10 mouse cellular contexts compared by ENCODE assay signal in the genomic region with DNA sequence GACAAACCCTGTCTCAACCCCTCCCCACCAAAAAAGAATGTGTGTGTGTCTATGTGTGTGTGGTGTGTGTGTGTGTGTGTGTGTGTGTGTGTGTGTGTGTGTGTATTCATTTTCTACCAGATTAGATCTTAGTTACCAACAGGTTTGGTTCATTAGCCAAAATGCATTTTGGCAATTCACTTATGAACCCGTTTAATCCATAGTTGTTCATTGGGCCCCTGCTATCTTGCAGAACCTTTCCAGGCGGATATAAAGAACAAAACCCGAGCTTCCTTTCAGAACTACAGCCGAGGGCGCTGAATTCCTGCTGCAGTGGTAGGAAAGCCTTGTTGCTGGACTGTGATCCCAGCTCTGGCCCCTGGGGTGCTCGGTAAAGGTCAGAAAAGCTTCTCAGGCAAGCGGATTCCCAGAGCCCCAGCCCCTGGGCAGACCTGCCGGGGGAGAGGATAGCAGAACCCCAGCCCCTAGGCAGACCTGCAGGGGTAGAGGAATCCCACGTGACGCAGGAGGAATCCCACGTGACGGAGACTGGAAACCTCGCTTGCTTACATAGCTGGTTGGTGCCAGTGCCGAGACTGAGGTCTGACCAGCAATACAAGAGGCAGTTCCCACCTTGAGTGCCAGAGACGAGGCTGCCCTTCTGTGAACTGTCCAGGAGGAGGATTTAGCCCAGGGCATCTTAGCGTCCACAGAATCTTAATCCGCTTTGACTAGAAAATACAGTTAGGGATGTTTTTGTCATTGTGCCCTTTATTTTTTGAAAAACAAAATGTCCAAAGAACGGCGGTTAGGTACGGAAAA. TPM values are rescaled to one million over a fixed set of nuclear protein-coding genes. Genes with fewer than 3 reads are reported as not detected.
DNase-seq lines count a peak whose midpoint lies in the region; ATAC-seq and TF ChIP-seq lines count a peak whose summit lies in the region.
"Had no signal": no experiment of that assay in that cellular context is flagged by ENCODE, and none has a peak within 500 bp of the region (broad histone marks: within the 10 kb centered on the region; RNA-seq: fewer than 3 reads in every experiment).

No protein-coding gene starts in this region.

- no peak for TF ChIP-seq CTCF in layer of hippocampus, adult 2 months (conservative IDR thresholded peaks at IDR 0.05)

- 41% methylated on average over 20 of the region's 20 CpGs for WGBS in forebrain, embryonic 14.5 days

- DNase-seq in layer of hippocampus, adult 2 months (ENCODE audit: low spot score in 2 of 2), result no peak
- DNase-seq in layer of hippocampus, adult 11-12 months (ENCODE audit: low spot score), result no peak
- DNase-seq in forebrain, embryonic 14.5 days (ENCODE audit: low spot score), result no peak
- peak; percentile 20 to 36 for DNase-seq in heart, postnatal 36 days
- DNase-seq in yolk sac, embryonic 10.5 days (ENCODE audit: low spot score), result peak; percentile 28
- no peak for DNase-seq in lung, postnatal 14 days
- DNase-seq in kidney, adult 9 months, result no peak
- DNase-seq in natural killer cell, adult 2 months (ENCODE audit: low spot score in 2 of 2), result no peak
- DNase-seq: cerebellum, adult 11-12 months; right cerebral cortex, adult 18-20 months had no signal

- no peak for ATAC-seq in forebrain, embryonic 14.5 days

- no peaks in the 10 kb centered on the region for H3K9me3 ChIP-seq in forebrain, embryonic 14.5 days (replicated peaks; ENCODE audit: control insufficient read depth, low read length)

- intact Hi-C loops in heart, postnatal 36 days (cut with DNase I), result no loop called here

- no peaks in the 10 kb centered on the region for H3K27me3 ChIP-seq in forebrain, embryonic 14.5 days (replicated peaks; ENCODE audit: control insufficient read depth, insufficient read depth, low read length)

- H3K4me2 ChIP-seq in forebrain, embryonic 14.5 days (ENCODE audit: low read length), result peak overlapping the region; percentile 26; the same call in 1 of the 2 replicates

- H3K4me3 ChIP-seq in layer of hippocampus, adult 2 months, result no peak overlapping the region
- no peak overlapping the region for H3K4me3 ChIP-seq in forebrain, embryonic 14.5 days (ENCODE audit: low read depth, low read length)

- peaks cover 2% of the 10 kb centered on the region; the same call in 1 of the 2 replicates for H3K4me1 ChIP-seq in forebrain, embryonic 14.5 days (ENCODE audit: control insufficient read depth, insufficient read depth, low read length)

- peak overlapping the region; percentile 51; the same call in 1 of the 2 replicates for H3K27ac ChIP-seq in layer of hippocampus, adult 2 months
- no peak overlapping the region for H3K27ac ChIP-seq in forebrain, embryonic 14.5 days (ENCODE audit: low read depth, low read length)

- H3K36me3 ChIP-seq in forebrain, embryonic 14.5 days (ENCODE audit: control insufficient read depth, insufficient read depth, low read length), result no peaks in the 10 kb centered on the region

- H3K9ac ChIP-seq in forebrain, embryonic 14.5 days (ENCODE audit: low read length), result no peak overlapping the region

RNA-seq across cellular contexts. Expression of gene Cpm, which starts 12.3 kb away (rescaled TPM):
- total RNA-seq in layer of hippocampus, adult 2 months (2021), result 1 to 10 TPM; 8.5 to 9.7 TPM
- polyA plus RNA-seq in forebrain, embryonic 14.5 days (2014; fragmentation: Nextera tagmentation; extraction: Ambion mirVana), result 5.1 and 6.1 TPM in 2 replicates
- total RNA-seq in heart, postnatal 36 days (2021), result 1 to 10 TPM; 3.7 to 3.9 TPM

Comparison
In these comparisons a context has a peak if more than half of its experiments do, and no peak if none do; other contexts are left out.
1. DNase-seq: peak in heart, postnatal 36 days (2 of 2) and yolk sac, embryonic 10.5 days (single experiment); none in layer of hippocampus, adult 2 months (0 of 2), layer of hippocampus, adult 11-12 months (single experiment), forebrain, embryonic 14.5 days (single experiment), lung, postnatal 14 days (single experiment), kidney, adult 9 months (single experiment) and natural killer cell, adult 2 months (0 of 2).